Mouse (Mus musculus) neural tube, embryonic 14.5 days (tissue): ENCODE measurements at regions not wholly inside any gene's neighbourhood (a gene's known extent, or its start where the extent isn't known, plus 50 kb on each side); places are given as distances from the start of the nearest gene placed in this dataset.

Experiments used
- ATAC-seq: fragments of 200-750 bp; cut with Nextera tagmentation; 2 replicates; pipeline ENCODE4 v1.8.0; 2017; ENCODE audit warnings: low read depth, mild to moderate bottlenecking, moderate TSS enrichment, moderate library complexity
- H3K27ac ChIP-seq: fragments of 300-500 bp; sonication (generic); 2 replicates; pipeline ENCODE4 v1.5.1; 2014; ENCODE audit warnings: low read depth, mild to moderate bottlenecking, control low read depth, low read length, moderate library complexity, mixed read lengths
- H3K27me3 ChIP-seq: fragments of 300-500 bp; sonication (generic); 2 replicates; pipeline ENCODE4 v1.6.1; 2014; ENCODE audit warnings: low read length; ENCODE audit not compliant: control insufficient read depth, insufficient read depth
- H3K36me3 ChIP-seq: fragments of 300-500 bp; sonication (generic); 2 replicates; pipeline ENCODE4 v1.6.1; 2014; ENCODE audit warnings: low read length, mixed read lengths; ENCODE audit not compliant: control insufficient read depth, insufficient read depth
- H3K4me1 ChIP-seq: fragments of 300-500 bp; sonication (generic); 2 replicates; pipeline ENCODE4 v1.6.1; 2014; ENCODE audit warnings: low read length; ENCODE audit not compliant: control insufficient read depth, insufficient read depth
- H3K4me2 ChIP-seq: fragments of 300-500 bp; sonication (generic); 2 replicates; pipeline ENCODE4 v1.6.1; 2014; ENCODE audit warnings: mild to moderate bottlenecking, low read depth, low read length, control low read depth
- H3K4me3 ChIP-seq: fragments of 300-500 bp; sonication (generic); 2 replicates; pipeline ENCODE4 v1.5.1; 2014; ENCODE audit warnings: low read depth, low read length, control low read depth, mixed read lengths
- H3K9ac ChIP-seq: fragments of 300-500 bp; sonication (generic); replicated peaks from 2 replicates; pipeline ENCODE4 v1.6.1; 2014; ENCODE audit warnings: low read depth, mild to moderate bottlenecking, control low read depth, low read length, mixed read lengths
- H3K9me3 ChIP-seq: fragments of 300-500 bp; sonication (generic); 2 replicates; pipeline ENCODE4 v1.6.1; 2016; ENCODE audit warnings: low read length; ENCODE audit not compliant: control insufficient read depth
- WGBS: fragments of 180-500 bp; shearing (Covaris S2); extraction: QIAGEN DNeasy Blood & Tissue Kit; methylation state at CpG from one replicate; pipeline ENCODE4 v1.1.7; 2014; 5-methylcytosine and 5-hydroxymethylcytosine counted together

GRCm38 (mm10) chr10:126793136-126793535 is 108.0 kb downstream of the Atp23 start:
- Histone ChIP-seq H3K4me2 (no peak overlapping the region), H3K9me3 (no peaks in the 10 kb centered on the region), H3K4me3 (no peak overlapping the region), H3K36me3 (no peaks in the 10 kb centered on the region), H3K27me3 (no peaks in the 10 kb centered on the region), H3K9ac (no peak overlapping the region), H3K27ac (no peak overlapping the region), H3K4me1 (no peaks in the 10 kb centered on the region)
- no peak for ATAC-seq
- 62% methylated on average over 3 of the region's 3 CpGs for WGBS

- H3K36me3 ChIP-seq: no peaks in the 10 kb centered on the region
- no peak overlapping the region for H3K27ac ChIP-seq
- H3K4me1 ChIP-seq: no peaks in the 10 kb centered on the region
- H3K27me3 ChIP-seq: no peaks in the 10 kb centered on the region
- no peak for ATAC-seq
- WGBS: 57% methylated on average over 10 of the region's 10 CpGs
- H3K4me2 ChIP-seq: no peak overlapping the region
- no peak overlapping the region for H3K4me3 ChIP-seq
- no peak overlapping the region for H3K9ac ChIP-seq
- H3K9me3 ChIP-seq: no peaks in the 10 kb centered on the region
These were observed 108.8 kb downstream of the Atp23 start for GRCm38 (mm10) chr10:126792371-126792835.

DNA sequence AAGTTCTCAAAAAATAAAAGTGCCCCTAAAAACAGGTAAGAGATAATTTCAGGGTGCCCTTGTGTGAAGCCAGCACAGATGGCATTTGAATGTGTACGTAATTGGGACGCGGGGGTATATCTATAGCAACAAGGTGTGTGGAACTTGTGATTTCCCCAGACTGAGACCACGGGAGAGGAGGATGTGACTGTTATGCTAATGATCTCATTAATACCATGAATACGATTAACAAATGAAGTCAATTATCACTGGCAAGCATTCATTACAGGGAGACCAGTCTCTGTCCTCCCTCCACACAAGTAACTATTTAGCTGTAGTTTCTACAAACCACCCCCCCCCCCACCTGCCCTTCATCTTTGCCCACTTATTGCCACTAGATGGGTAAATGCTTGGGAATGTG is 112.9 kb downstream of the Atp23 start:
- Histone ChIP-seq H3K27me3 (no peaks in the 10 kb centered on the region), H3K36me3 (no peaks in the 10 kb centered on the region), H3K4me2 (no peak overlapping the region), H3K9ac (no peak overlapping the region), H3K4me1 (no peaks in the 10 kb centered on the region), H3K4me3 (no peak overlapping the region), H3K27ac (no peak overlapping the region), H3K9me3 (no peaks in the 10 kb centered on the region)
- 57% methylated on average over 5 of the region's 5 CpGs for whole genome bisulfite sequencing
- ATAC-seq: 0 out of 2 replicates have a peak, but pooled peaks have one; percentile 38

- no peak for ATAC-seq
- Histone ChIP-seq H3K27ac (no peak overlapping the region), H3K9ac (no peak overlapping the region), H3K36me3 (no peaks in the 10 kb centered on the region), H3K4me3 (no peak overlapping the region), H3K4me2 (no peak overlapping the region), H3K27me3 (no peaks in the 10 kb centered on the region), H3K9me3 (no peaks in the 10 kb centered on the region), H3K4me1 (no peaks in the 10 kb centered on the region)
- whole genome bisulfite sequencing: 91% methylated on average over 8 of the region's 8 CpGs
These were observed 118.0 kb downstream of the Atp23 start for GRCm38 (mm10) chr10:126783161-126783560.

- Histone ChIP-seq H3K4me3 (no peak overlapping the region), H3K36me3 (no peaks in the 10 kb centered on the region), H3K4me1 (no peaks in the 10 kb centered on the region), H3K27me3 (no peaks in the 10 kb centered on the region), H3K9ac (no peak overlapping the region), H3K27ac (no peak overlapping the region), H3K4me2 (no peak overlapping the region), H3K9me3 (no peaks in the 10 kb centered on the region)
- WGBS: 84% methylated on average over 3 of the region's 3 CpGs
- no peak for ATAC-seq
These were observed 124.6 kb downstream of the Atp23 start for GRCm38 (mm10) chr10:126776603-126777002.

DNA sequence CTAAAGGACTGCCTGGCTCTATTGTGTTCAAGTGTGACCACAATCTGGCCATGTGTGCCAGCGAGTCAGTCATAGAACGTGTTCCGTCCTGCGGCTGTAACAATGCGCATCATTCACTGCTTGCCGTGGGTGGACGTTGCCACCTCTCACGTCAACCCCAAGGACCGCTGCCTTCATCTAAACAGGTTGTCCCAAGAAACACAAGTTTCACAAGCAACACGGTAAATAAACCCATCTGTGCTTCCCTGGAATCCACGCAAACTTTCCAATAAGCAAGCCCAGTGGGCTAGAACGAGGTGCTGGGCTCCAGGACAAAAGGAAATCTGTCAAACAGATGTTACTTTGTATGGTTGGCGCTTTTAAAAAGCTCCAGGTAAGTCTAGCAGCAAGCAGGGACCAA is 125.2 kb downstream of the Atp23 start:
- Histone ChIP-seq H3K36me3 (no peaks in the 10 kb centered on the region), H3K4me1 (no peaks in the 10 kb centered on the region), H3K27me3 (no peaks in the 10 kb centered on the region), H3K4me2 (no peak overlapping the region), H3K4me3 (no peak overlapping the region), H3K9ac (no peak overlapping the region), H3K9me3 (no peaks in the 10 kb centered on the region), H3K27ac (no peak overlapping the region)
- 83% methylated on average over 13 of the region's 13 CpGs for WGBS
- ATAC-seq: no peak

GRCm38 (mm10) chr10:126770446-126771020 is 130.6 kb downstream of the Atp23 start:
- ATAC-seq: no peak
- Histone ChIP-seq H3K4me3 (no peak overlapping the region), H3K9me3 (no peaks in the 10 kb centered on the region), H3K36me3 (no peaks in the 10 kb centered on the region), H3K4me2 (no peak overlapping the region), H3K9ac (no peak overlapping the region), H3K4me1 (no peaks in the 10 kb centered on the region), H3K27ac (no peak overlapping the region), H3K27me3 (no peaks in the 10 kb centered on the region)
- 94% methylated on average over 6 of the region's 6 CpGs for WGBS

DNA sequence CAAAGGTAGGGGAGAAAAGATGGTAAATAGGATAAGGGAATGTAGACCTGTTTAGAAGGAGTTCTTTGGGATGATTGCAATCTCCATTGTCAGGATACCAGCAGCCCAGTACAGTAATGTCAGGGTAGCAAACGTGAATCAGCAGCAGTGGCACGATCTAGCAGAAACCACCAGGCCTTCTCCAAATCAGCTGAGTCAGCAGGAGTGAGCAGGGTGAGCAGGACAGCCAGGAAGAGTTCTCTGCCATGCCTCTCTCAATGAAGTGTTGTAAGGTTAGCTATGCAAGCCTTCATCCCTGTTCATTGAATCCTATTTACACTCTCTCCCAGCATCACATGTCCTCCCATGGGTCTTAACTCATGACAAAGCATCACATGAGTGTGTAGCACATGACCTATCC is 135.5 kb downstream of the Atp23 start:
- Histone ChIP-seq H3K4me1 (no peaks in the 10 kb centered on the region), H3K36me3 (no peaks in the 10 kb centered on the region), H3K4me3 (no peak overlapping the region), H3K9me3 (no peaks in the 10 kb centered on the region), H3K27me3 (no peaks in the 10 kb centered on the region), H3K4me2 (no peak overlapping the region), H3K9ac (no peak overlapping the region), H3K27ac (no peak overlapping the region)
- no peak for ATAC-seq
- 84% methylated on average over 2 of the region's 2 CpGs for WGBS

DNA sequence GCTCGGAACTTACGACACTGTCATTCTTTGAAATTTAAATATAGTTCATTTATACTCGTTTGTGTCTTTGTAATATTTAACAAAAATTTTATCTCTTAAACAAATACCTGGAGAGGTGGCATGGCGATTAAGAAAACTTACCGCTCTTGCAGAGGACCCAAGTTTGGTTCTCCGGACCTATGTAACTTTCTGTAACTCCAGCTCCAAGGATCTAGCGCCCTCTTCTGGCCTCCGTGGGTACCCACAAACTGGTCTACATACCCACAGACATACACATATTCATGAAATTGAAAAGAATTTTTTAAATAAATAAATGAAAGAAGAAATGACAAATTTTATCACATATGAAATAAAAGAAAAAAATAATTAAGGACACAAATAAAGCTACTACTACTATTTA is 136.4 kb downstream of the Atp23 start:
- Histone ChIP-seq H3K4me2 (no peak overlapping the region), H3K9me3 (no peaks in the 10 kb centered on the region), H3K36me3 (no peaks in the 10 kb centered on the region), H3K27me3 (no peaks in the 10 kb centered on the region), H3K4me3 (no peak overlapping the region), H3K27ac (no peak overlapping the region), H3K9ac (no peak overlapping the region), H3K4me1 (no peaks in the 10 kb centered on the region)
- WGBS: 77% methylated on average over 8 of the region's 8 CpGs
- no peak for ATAC-seq
